8 mouse cellular contexts compared by ENCODE assay signal in the genomic region with DNA sequence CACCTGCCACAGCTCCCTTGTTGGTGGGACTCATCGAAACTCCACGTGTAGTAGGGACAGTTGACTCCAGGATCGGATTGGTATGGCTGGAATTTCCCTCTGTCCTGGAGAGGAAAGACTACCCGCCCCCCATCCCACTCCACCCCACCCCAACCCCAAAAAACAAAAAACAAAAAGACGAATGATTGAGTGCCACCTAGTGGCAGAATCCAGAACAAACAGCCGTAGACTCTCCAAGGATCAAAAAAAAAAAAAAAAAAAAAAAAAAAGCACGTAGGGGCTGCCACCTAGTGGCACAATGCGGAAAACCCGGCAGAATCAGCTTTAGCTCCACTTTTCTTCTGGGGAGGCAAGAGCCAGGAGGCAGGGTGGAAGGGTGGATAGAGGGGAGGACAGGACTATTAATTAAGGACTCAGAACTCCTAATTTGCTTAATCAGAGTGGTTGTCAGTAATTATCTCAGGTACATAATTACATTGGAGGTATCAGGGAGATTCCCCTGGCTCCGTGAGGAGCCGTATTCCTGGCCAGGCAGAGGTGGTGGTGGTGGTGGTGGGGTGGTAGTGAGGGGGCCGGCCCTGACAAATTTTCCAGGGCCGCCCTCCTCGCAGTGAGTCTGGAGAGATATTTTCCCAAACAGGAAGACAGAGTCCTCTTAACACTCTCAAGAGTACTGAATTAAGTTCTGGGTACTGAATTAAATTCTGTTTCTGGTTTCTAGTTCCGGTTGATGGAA.
DNase-seq lines count a peak whose midpoint lies in the region; TF ChIP-seq lines count a peak whose summit lies in the region.

No protein-coding gene starts in this region.

- H3K4me1 ChIP-seq in bone marrow macrophage, adult 2 months (ENCODE audit: control insufficient read depth, insufficient read depth, low read length), result peaks cover 18% of the 10 kb centered on the region
- no peaks in the 10 kb centered on the region for H3K4me1 ChIP-seq in embryonic fibroblast, embryonic 13.5 days (ENCODE audit: control insufficient read depth, insufficient read depth, low read length)

- intact Hi-C loops in heart, postnatal 14 days (cut with DNase I), result loop anchor here (1.0 to 10.0 kb wide), 4 partner anchors 78 to 364 kb away; no protein-coding TSS in a partner anchor

- DNase-seq in ES-CJ7 (ENCODE audit: low read depth, low spot score), result peak; percentile 78
- DNase-seq in heart, postnatal 14 days, result peak; percentile 64 to 72
- peak; percentile 74 to 77 for DNase-seq in kidney, postnatal 4 days
- DNase-seq in lung, postnatal 10 days, result peak; percentile 78
- DNase-seq in retina, adult 2 months (ENCODE audit: low read depth, low spot score), result peak; percentile 50
- peak; percentile 31 for DNase-seq in yolk sac, embryonic 10.5 days (ENCODE audit: low spot score)

- no peak overlapping the region for H3K27ac ChIP-seq in bone marrow macrophage, adult 2 months (ENCODE audit: insufficient read depth, low read depth, low read length)
- no peak overlapping the region for H3K27ac ChIP-seq in embryonic fibroblast, embryonic 13.5 days (ENCODE audit: insufficient read depth, low read length)

- no peak for TF ChIP-seq POLR2A in bone marrow macrophage, adult 2 months (IDR thresholded peaks at IDR 0.05; ENCODE audit: borderline replicate concordance, low read depth, low read length)
- no peak for TF ChIP-seq POLR2A in embryonic fibroblast, embryonic 13.5 days (IDR thresholded peaks at IDR 0.05; ENCODE audit: low read depth, low read length)

- H3K4me3 ChIP-seq in bone marrow macrophage, adult 2 months (ENCODE audit: insufficient read depth, low read length), result peak overlapping the region; percentile 50
- peak overlapping the region; percentile 23; the same call in 1 of the 2 replicates for H3K4me3 ChIP-seq in embryonic fibroblast, embryonic 13.5 days (ENCODE audit: insufficient read depth, low read length)

- peak; percentile 99 for TF ChIP-seq CTCF in bone marrow macrophage, adult 2 months (IDR thresholded peaks at IDR 0.05; ENCODE audit: low read depth, low read length)
- no peak for TF ChIP-seq CTCF in embryonic fibroblast, embryonic 13.5 days (IDR thresholded peaks at IDR 0.05; ENCODE audit: borderline replicate concordance, insufficient read depth, low read length)
